Mouse (Mus musculus): Measurements from ENCODE around the gene Fpr-rs7. TPM values are rescaled to one million over a fixed set of nuclear protein-coding genes. Genes with fewer than 3 reads are reported as not detected.

The Fpr-rs7 gene
- not detected in 2 replicates for polyA plus RNA-seq (2014; fragmentation: Nextera tagmentation; extraction: Ambion mirVana)

DNA sequence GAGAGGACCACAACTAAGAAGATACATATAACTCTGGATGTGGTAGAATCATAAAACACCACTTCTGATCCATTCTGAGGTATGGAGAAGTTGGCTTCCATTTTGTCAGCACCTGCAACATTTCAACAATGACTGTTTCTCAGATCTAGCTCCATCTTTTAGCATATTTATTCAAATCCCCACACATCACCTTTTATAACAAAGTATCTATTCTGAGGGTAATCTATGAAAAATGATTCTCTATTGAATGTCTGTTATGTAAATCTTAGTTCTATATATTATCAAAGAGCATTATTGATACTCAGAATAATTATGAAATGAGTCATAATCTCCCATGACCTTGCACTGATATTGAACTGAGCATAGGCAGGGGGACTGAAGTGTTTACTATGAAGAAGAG is at the start of gene Fpr-rs7:
Gene Fpr-rs7 (minus strand): TSS at position 101 of the 400 bp plus-strand sequence.
- Histone ChIP-seq H3K27ac (ENCODE audit: low read depth, low read length) (no peak within 1 kb of the TSS), H3K36me3 (ENCODE audit: control insufficient read depth, insufficient read depth, low read length) (no peaks in the 10 kb centered on the region), H3K27me3 (ENCODE audit: control insufficient read depth, insufficient read depth, low read length) (no peaks in the 10 kb centered on the region), H3K4me1 (replicated peaks; ENCODE audit: control insufficient read depth, insufficient read depth, low read length) (no peaks in the 10 kb centered on the region), H3K4me2 (ENCODE audit: low read depth, low read length, severe bottlenecking) (no peak within 1 kb of the TSS), H3K9ac (ENCODE audit: low read length) (no peak within 1 kb of the TSS), H3K4me3 (ENCODE audit: low read depth, low read length) (no peak within 1 kb of the TSS), H3K9me3 (ENCODE audit: control insufficient read depth, low read length) (peaks cover 5% of the 10 kb centered on the region; the same call in 1 of the 2 replicates)
- DNase-seq (ENCODE audit: low spot score) (no peak), ATAC-seq (replicated peaks; ENCODE audit: low FRiP score) (no peak)

DNA sequence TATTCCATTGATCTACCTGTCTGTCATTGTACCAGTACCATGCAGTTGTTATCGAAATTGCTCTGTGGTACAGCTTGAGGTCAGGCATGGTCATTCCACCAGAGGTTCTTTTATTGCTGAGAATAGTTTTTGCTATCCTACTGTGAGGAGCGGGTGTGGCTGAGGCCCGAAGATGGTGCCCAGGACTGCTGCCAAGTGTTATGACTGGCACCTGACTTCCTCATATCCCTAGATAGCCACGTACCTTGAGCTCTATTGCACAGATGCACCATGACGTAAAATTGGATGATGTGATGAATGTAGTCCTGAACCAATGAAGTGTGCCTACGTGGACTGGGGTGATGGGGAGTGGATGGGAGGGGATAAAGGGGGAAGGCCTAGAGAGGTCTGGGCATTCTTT is 39.9 kb downstream of the Fpr-rs7 start:
- ATAC-seq (replicated peaks; ENCODE audit: low FRiP score), result no peak
- WGBS, result 80% methylated on average over 6 of the region's 6 CpGs

DNA sequence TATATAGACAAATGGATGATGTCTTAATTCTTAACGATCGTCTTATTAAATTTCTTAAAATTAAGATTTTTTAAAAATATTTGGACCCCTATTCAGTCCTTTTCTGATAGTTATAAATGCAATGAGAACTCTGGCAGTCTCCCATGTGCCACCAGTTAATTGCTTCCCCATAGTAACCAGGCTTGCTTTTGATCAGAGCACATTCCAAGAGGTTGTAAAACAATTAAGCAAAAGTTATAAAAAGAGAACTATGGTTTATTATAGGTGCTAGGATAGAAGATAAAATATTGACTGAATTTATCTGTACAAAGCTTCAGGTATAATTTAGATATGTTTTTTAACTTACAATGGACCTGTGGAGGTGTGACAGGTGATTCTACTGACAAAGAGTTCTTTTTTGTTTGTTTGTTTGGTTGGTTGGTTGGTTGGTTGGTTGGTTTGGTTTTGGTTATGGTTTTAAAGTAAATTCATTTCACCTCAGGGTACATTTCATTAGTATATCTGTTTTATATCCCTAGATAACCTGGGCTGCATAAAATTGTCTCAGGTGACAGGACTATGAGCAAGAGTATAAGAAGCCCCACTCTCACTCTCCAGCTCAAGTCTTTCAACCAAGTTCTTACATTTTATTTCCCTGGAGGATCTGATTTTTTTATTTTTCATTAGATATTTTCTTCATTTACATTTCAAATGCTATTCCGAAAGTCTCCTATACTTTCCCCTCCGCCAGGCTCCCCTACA is 42.2 kb downstream of the Fpr-rs7 start:
- Histone ChIP-seq H3K4me1 (replicated peaks; ENCODE audit: control insufficient read depth, insufficient read depth, low read length) (no peaks in the 10 kb centered on the region), H3K4me2 (ENCODE audit: low read depth, low read length, severe bottlenecking) (no peak overlapping the region), H3K27ac (ENCODE audit: low read depth, low read length) (no peak overlapping the region), H3K4me3 (ENCODE audit: low read depth, low read length) (no peak overlapping the region), H3K9me3 (ENCODE audit: control insufficient read depth, low read length) (no peaks in the 10 kb centered on the region; the same call in 1 of the 2 replicates), H3K9ac (ENCODE audit: low read length) (no peak overlapping the region), H3K36me3 (ENCODE audit: control insufficient read depth, insufficient read depth, low read length) (no peaks in the 10 kb centered on the region), H3K27me3 (ENCODE audit: control insufficient read depth, insufficient read depth, low read length) (no peaks in the 10 kb centered on the region)
- WGBS, result 92% methylated on average over 4 of the region's 4 CpGs
- ATAC-seq (replicated peaks; ENCODE audit: low FRiP score) (no peak), DNase-seq (ENCODE audit: low spot score) (no peak)

More for the DNA sequence above, 39.9 kb downstream of the Fpr-rs7 start:
- Histone ChIP-seq H3K27me3 (ENCODE audit: control insufficient read depth, insufficient read depth, low read length) (no peaks in the 10 kb centered on the region), H3K4me3 (ENCODE audit: low read depth, low read length) (no peak overlapping the region), H3K9ac (ENCODE audit: low read length) (no peak overlapping the region), H3K4me1 (replicated peaks; ENCODE audit: control insufficient read depth, insufficient read depth, low read length) (no peaks in the 10 kb centered on the region), H3K27ac (ENCODE audit: low read depth, low read length) (no peak overlapping the region), H3K36me3 (ENCODE audit: control insufficient read depth, insufficient read depth, low read length) (no peaks in the 10 kb centered on the region), H3K9me3 (ENCODE audit: control insufficient read depth, low read length) (peaks cover 3% of the 10 kb centered on the region; the same call in 1 of the 2 replicates), H3K4me2 (ENCODE audit: low read depth, low read length, severe bottlenecking) (no peak overlapping the region)
- no peak for DNase-seq (ENCODE audit: low spot score)

Other genes starting within 250 kb of the Fpr-rs7 start
- gene Vmn2r104, start 65.9 kb downstream of the Fpr-rs7 start, polyA plus RNA-seq (2014; fragmentation: Nextera tagmentation; extraction: Ambion mirVana), result not detected in 2 replicates
- not detected in 2 replicates for gene Fpr-rs6, start 68.9 kb upstream of the Fpr-rs7 start, polyA plus RNA-seq (2014; fragmentation: Nextera tagmentation; extraction: Ambion mirVana)
- gene Vmn2r105, start 120.8 kb upstream of the Fpr-rs7 start, polyA plus RNA-seq (2014; fragmentation: Nextera tagmentation; extraction: Ambion mirVana), result not detected in 2 replicates
- not detected in 2 replicates for gene Vmn2r106, start 171.3 kb upstream of the Fpr-rs7 start, polyA plus RNA-seq (2014; fragmentation: Nextera tagmentation; extraction: Ambion mirVana)
- gene Vmn2r107, start 231.0 kb upstream of the Fpr-rs7 start, polyA plus RNA-seq (2014; fragmentation: Nextera tagmentation; extraction: Ambion mirVana), result not detected in 2 replicates